Mouse (Mus musculus): ENCODE results near the gene Pdgfd. TPM values are rescaled to one million over a fixed set of nuclear protein-coding genes. Genes with fewer than 3 reads are reported as not detected.
"Not testable (repeated sequence)": the region's sequence is repeated elsewhere in the genome, so short reads cannot be mapped to it uniquely, and the experiment has no call there.

The Pdgfd gene
- 26.8 and 28.6 TPM in 2 replicates for total RNA-seq (2021)
- long read RNA-seq, experiment 1, transcript Pdgfd-202 (7 exons, 1,795 nt): major isoform, 12 of 46 reads
- long read RNA-seq, experiment 1, transcript Pdgfd-201 (7 exons, 3,131 nt): major isoform, 12 of 46 reads
- long read RNA-seq, experiment 1, partial matches to known transcripts: 3 of 46 reads
- long read RNA-seq, experiment 1, other reads (novel, unspliced or antisense): 15 of 46 reads
- long read RNA-seq, experiment 2, transcript Pdgfd-202 (7 exons, 1,795 nt): major isoform, 11 of 34 reads
- long read RNA-seq, experiment 2, transcript Pdgfd-201 (7 exons, 3,131 nt): minor isoform, 8 of 34 reads
- long read RNA-seq, experiment 2, partial matches to known transcripts: 3 of 34 reads
- long read RNA-seq, experiment 2, other reads (novel, unspliced or antisense): 8 of 34 reads

- DNase-seq: peak; percentile 90
These were observed at the start of gene Pdgfd for GRCm38 (mm10) chr9:6168391-6169037. Gene Pdgfd (plus strand): TSS chr9:6168584.

GRCm38 (mm10) chr9:6169038-6169431, 651 bp downstream of the Pdgfd start:
- DNase-seq: peak; percentile 32

- peak; percentile 8 for DNase-seq
These were observed 2.6 kb downstream of the Pdgfd start for GRCm38 (mm10) chr9:6170962-6171361.

GRCm38 (mm10) chr9:6173276-6173675, 4.9 kb downstream of the Pdgfd start:
- DNase-seq: peak; percentile 23

GRCm38 (mm10) chr9:6175731-6176130, 7.3 kb downstream of the Pdgfd start:
- DNase-seq: peak; percentile 21

- no peak for DNase-seq
These were observed 14.0 kb downstream of the Pdgfd start for GRCm38 (mm10) chr9:6182307-6182923.

GRCm38 (mm10) chr9:6187955-6188354, 19.6 kb downstream of the Pdgfd start:
- no peak for DNase-seq

GRCm38 (mm10) chr9:6193352-6193751, 25.0 kb downstream of the Pdgfd start:
- no peak for DNase-seq

GRCm38 (mm10) chr9:6212862-6213261, 44.5 kb downstream of the Pdgfd start:
- no peak for DNase-seq

GRCm38 (mm10) chr9:6217505-6217904, 49.1 kb downstream of the Pdgfd start:
- no peak for DNase-seq

GRCm38 (mm10) chr9:6235982-6236381, 67.6 kb downstream of the Pdgfd start:
- DNase-seq: not testable (repeated sequence)

GRCm38 (mm10) chr9:6250320-6250719, 81.9 kb downstream of the Pdgfd start:
- DNase-seq: no peak

GRCm38 (mm10) chr9:6251990-6252389, 83.6 kb downstream of the Pdgfd start:
- DNase-seq: no peak

GRCm38 (mm10) chr9:6257072-6257471, 88.7 kb downstream of the Pdgfd start:
- DNase-seq: no peak

GRCm38 (mm10) chr9:6264820-6265219, 96.4 kb downstream of the Pdgfd start:
- peak; percentile 7 for DNase-seq

GRCm38 (mm10) chr9:6269796-6270280, 101.5 kb downstream of the Pdgfd start, which contains the start of gene Ddi1:
Gene Ddi1 (minus strand): TSS chr9:6269846.
- no peak for DNase-seq

- DNase-seq: no peak
These were observed 108.0 kb downstream of the Pdgfd start for GRCm38 (mm10) chr9:6276395-6276794.

GRCm38 (mm10) chr9:6277526-6277925, 109.1 kb downstream of the Pdgfd start:
- DNase-seq: no peak

GRCm38 (mm10) chr9:6286770-6287169, 118.4 kb downstream of the Pdgfd start:
- no peak for DNase-seq

GRCm38 (mm10) chr9:6289211-6289696, 120.9 kb downstream of the Pdgfd start:
- DNase-seq: no peak

GRCm38 (mm10) chr9:6298547-6298946, 130.2 kb downstream of the Pdgfd start:
- DNase-seq: no peak

GRCm38 (mm10) chr9:6302050-6302449, 133.7 kb downstream of the Pdgfd start:
- DNase-seq: no peak

- DNase-seq: no peak
These were observed 136.2 kb downstream of the Pdgfd start for GRCm38 (mm10) chr9:6304590-6304989.

Data from adrenal gland, postnatal 14 days (tissue).